Mouse (Mus musculus): ENCODE data around the gene Rtl8c. TPM values are rescaled to one million over a fixed set of nuclear protein-coding genes. Genes with fewer than 3 reads are reported as not detected.
"Not testable (repeated sequence)": the region's sequence is repeated elsewhere in the genome, so short reads cannot be mapped to it uniquely, and the experiment has no call there.

The Rtl8c gene
- total RNA-seq (2015; ENCODE audit: low replicate concordance) (not detected in 2 replicates), total RNA-seq (2017; ENCODE audit: low replicate concordance) (not detected in 2 replicates)

GRCm38 (mm10) chrX:53607242-53608121 is at the start of gene Rtl8c:
TSS of gene Rtl8c (plus strand) at chrX:53608032.
- ATAC-seq (replicated peaks; ENCODE audit: low FRiP score, poor library complexity, severe bottlenecking): no peak

GRCm38 (mm10) chrX:53579311-53579710 is 28.5 kb upstream of the Rtl8c start:
- ATAC-seq (replicated peaks; ENCODE audit: low FRiP score, poor library complexity, severe bottlenecking): no peak

GRCm38 (mm10) chrX:53581407-53581806 is 26.4 kb upstream of the Rtl8c start:
- ATAC-seq (replicated peaks; ENCODE audit: low FRiP score, poor library complexity, severe bottlenecking): not testable (repeated sequence)

- not testable (repeated sequence) for ATAC-seq (replicated peaks; ENCODE audit: low FRiP score, poor library complexity, severe bottlenecking)
Observed at GRCm38 (mm10) chrX:53583404-53583803, 24.4 kb upstream of the Rtl8c start.

- ATAC-seq (replicated peaks; ENCODE audit: low FRiP score, poor library complexity, severe bottlenecking): not testable (repeated sequence)
Observed at GRCm38 (mm10) chrX:53599993-53600392, 7.8 kb upstream of the Rtl8c start.

- ATAC-seq (replicated peaks; ENCODE audit: low FRiP score, poor library complexity, severe bottlenecking): not testable (repeated sequence)
Observed at GRCm38 (mm10) chrX:53606176-53606575, 1.7 kb upstream of the Rtl8c start.

GRCm38 (mm10) chrX:53608122-53608813 is 436 bp downstream of the Rtl8c start:
- ATAC-seq (replicated peaks; ENCODE audit: low FRiP score, poor library complexity, severe bottlenecking): no peak

GRCm38 (mm10) chrX:53608879-53609278 is 1.0 kb downstream of the Rtl8c start, which contains the start of gene Gm14597:
TSS of gene Gm14597 (minus strand) at chrX:53608979.
- not testable (repeated sequence) for ATAC-seq (replicated peaks; ENCODE audit: low FRiP score, poor library complexity, severe bottlenecking)

GRCm38 (mm10) chrX:53610571-53610970 is 2.7 kb downstream of the Rtl8c start:
- ATAC-seq (replicated peaks; ENCODE audit: low FRiP score, poor library complexity, severe bottlenecking): no peak

GRCm38 (mm10) chrX:53611395-53611794 is 3.6 kb downstream of the Rtl8c start:
- ATAC-seq (replicated peaks; ENCODE audit: low FRiP score, poor library complexity, severe bottlenecking): not testable (repeated sequence)

GRCm38 (mm10) chrX:53638107-53638506 is 30.3 kb downstream of the Rtl8c start:
- ATAC-seq (replicated peaks; ENCODE audit: low FRiP score, poor library complexity, severe bottlenecking): not testable (repeated sequence)

- ATAC-seq (replicated peaks; ENCODE audit: low FRiP score, poor library complexity, severe bottlenecking): not testable (repeated sequence)
Observed at GRCm38 (mm10) chrX:53642604-53642979, 34.8 kb downstream of the Rtl8c start.

GRCm38 (mm10) chrX:53642980-53643961 is 35.4 kb downstream of the Rtl8c start, which contains the start of gene Rtl8a:
TSS of gene Rtl8a (minus strand) at chrX:53643682.
- ATAC-seq (replicated peaks; ENCODE audit: low FRiP score, poor library complexity, severe bottlenecking): not testable (repeated sequence)

- no peak for ATAC-seq (replicated peaks; ENCODE audit: low FRiP score, poor library complexity, severe bottlenecking)
Observed at GRCm38 (mm10) chrX:53645885-53646284, 38.1 kb downstream of the Rtl8c start.

GRCm38 (mm10) chrX:53652917-53653316 is 45.1 kb downstream of the Rtl8c start:
- not testable (repeated sequence) for ATAC-seq (replicated peaks; ENCODE audit: low FRiP score, poor library complexity, severe bottlenecking)
